ENCODE assay signal across 28 mouse cellular contexts in the genomic region with DNA sequence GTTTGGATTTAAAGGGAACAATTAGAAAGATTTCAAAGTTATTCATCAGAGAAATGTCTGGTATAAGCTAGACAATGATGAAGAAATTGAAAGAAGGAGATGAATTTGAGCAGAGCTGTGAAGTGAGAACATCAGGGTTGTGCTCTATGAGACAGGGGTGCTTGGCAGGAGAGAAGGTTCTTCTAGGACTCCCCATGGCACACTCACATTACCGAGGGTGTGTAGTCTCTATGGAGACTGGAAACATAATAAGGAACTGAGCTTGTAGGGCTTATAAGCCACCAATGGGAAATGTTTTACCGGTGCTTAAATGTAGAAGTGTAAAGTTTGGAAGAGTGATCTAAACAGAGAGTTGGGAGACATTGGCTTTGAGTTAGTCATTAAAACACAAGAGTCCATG.
"Had no signal": no experiment of that assay in that cellular context is flagged by ENCODE, and none has a peak within 500 bp of the region (broad histone marks: within the 10 kb centered on the region; RNA-seq: fewer than 3 reads in every experiment).

No protein-coding gene starts in this region.

- H3K9ac ChIP-seq: embryonic facial prominence, embryonic 12.5 days; embryonic facial prominence, embryonic 13.5 days; embryonic facial prominence, embryonic 15.5 days; forebrain, embryonic 12.5 days; forebrain, embryonic 13.5 days; forebrain, embryonic 15.5 days; forebrain, postnatal 0 days had no signal

- H3K36me3 ChIP-seq: embryonic facial prominence, embryonic 12.5 days; embryonic facial prominence, embryonic 13.5 days; embryonic facial prominence, embryonic 15.5 days; forebrain, embryonic 10.5 days; forebrain, embryonic 12.5 days; forebrain, embryonic 15.5 days had no signal

- H3K9me3 ChIP-seq: embryonic facial prominence, embryonic 12.5 days; embryonic facial prominence, embryonic 13.5 days; embryonic facial prominence, embryonic 15.5 days; forebrain, embryonic 10.5 days; forebrain, embryonic 12.5 days; forebrain, embryonic 13.5 days; forebrain, embryonic 15.5 days had no signal

- H3K4me1 ChIP-seq: embryonic facial prominence, embryonic 12.5 days; embryonic facial prominence, embryonic 13.5 days; embryonic facial prominence, embryonic 15.5 days; forebrain, embryonic 12.5 days; forebrain, embryonic 13.5 days; forebrain, embryonic 15.5 days had no signal

- H3K27me3 ChIP-seq: embryonic facial prominence, embryonic 12.5 days; embryonic facial prominence, embryonic 13.5 days; embryonic facial prominence, embryonic 15.5 days; forebrain, embryonic 12.5 days; forebrain, embryonic 13.5 days; forebrain, embryonic 15.5 days had no signal

- H3K27ac ChIP-seq: embryonic facial prominence, embryonic 12.5 days; embryonic facial prominence, embryonic 13.5 days; embryonic facial prominence, embryonic 15.5 days; forebrain, embryonic 10.5 days; forebrain, embryonic 12.5 days; forebrain, embryonic 13.5 days; forebrain, embryonic 15.5 days; gastrocnemius, adult 2 months; heart, adult 2 months had no signal

- ATAC-seq: forebrain, embryonic 13.5 days; forebrain, embryonic 14.5 days; forebrain, embryonic 15.5 days; forebrain, embryonic 16.5 days; forebrain, postnatal 0 days had no signal

- H3K4me2 ChIP-seq: embryonic facial prominence, embryonic 12.5 days; embryonic facial prominence, embryonic 13.5 days; embryonic facial prominence, embryonic 15.5 days; forebrain, embryonic 12.5 days; forebrain, embryonic 13.5 days; forebrain, embryonic 15.5 days had no signal

- DNase-seq: cerebellum, adult 2 months; cerebellum, adult 8-10 months; cerebellum, adult 9-10 months; cerebellum, adult 9-11 months; cerebellum, postnatal 10 days; cerebellum, postnatal 14 days; cerebellum, postnatal 25 days; cerebellum, postnatal 36 days; embryo, embryonic 11 days; forebrain, postnatal 0 days; gastrocnemius, adult 2 months; gastrocnemius, postnatal 10 days; gastrocnemius, postnatal 14 days; gastrocnemius, postnatal 25 days; gastrocnemius, postnatal 36 days; heart, adult 11 months; heart, adult 18-20 months; heart, adult 2 months had no signal

- H3K4me3 ChIP-seq: embryonic facial prominence, embryonic 12.5 days; embryonic facial prominence, embryonic 13.5 days; embryonic facial prominence, embryonic 15.5 days; erythroblast, embryonic 14.5 days; forebrain, embryonic 10.5 days; forebrain, embryonic 12.5 days; forebrain, embryonic 13.5 days; forebrain, embryonic 15.5 days; gastrocnemius, adult 2 months; heart, adult 2 months had no signal
